Mouse (Mus musculus) gonadal fat pad, adult 2 months (tissue): ENCODE measurements around the gene Zdhhc14. TPM values are rescaled to one million over a fixed set of nuclear protein-coding genes. Genes with fewer than 3 reads are reported as not detected.

Experiments
- DNase-seq: peaks from one replicate; pipeline ENCODE4 v3.0.0-alpha.2; 2012; ENCODE audit warnings: low read depth
- polyA plus RNA-seq: library from polyadenylated mRNA; depleted of rRNA; stranded (reverse); fragments of >200 nt; gene quantifications from 2 replicates; pipeline ENCODE4 v1.2.3, GENCODE M21; 2012; rRNA removed

Zdhhc14 gene
- polyA plus RNA-seq, result 1.7 and 2.7 TPM in 2 replicates

DNA sequence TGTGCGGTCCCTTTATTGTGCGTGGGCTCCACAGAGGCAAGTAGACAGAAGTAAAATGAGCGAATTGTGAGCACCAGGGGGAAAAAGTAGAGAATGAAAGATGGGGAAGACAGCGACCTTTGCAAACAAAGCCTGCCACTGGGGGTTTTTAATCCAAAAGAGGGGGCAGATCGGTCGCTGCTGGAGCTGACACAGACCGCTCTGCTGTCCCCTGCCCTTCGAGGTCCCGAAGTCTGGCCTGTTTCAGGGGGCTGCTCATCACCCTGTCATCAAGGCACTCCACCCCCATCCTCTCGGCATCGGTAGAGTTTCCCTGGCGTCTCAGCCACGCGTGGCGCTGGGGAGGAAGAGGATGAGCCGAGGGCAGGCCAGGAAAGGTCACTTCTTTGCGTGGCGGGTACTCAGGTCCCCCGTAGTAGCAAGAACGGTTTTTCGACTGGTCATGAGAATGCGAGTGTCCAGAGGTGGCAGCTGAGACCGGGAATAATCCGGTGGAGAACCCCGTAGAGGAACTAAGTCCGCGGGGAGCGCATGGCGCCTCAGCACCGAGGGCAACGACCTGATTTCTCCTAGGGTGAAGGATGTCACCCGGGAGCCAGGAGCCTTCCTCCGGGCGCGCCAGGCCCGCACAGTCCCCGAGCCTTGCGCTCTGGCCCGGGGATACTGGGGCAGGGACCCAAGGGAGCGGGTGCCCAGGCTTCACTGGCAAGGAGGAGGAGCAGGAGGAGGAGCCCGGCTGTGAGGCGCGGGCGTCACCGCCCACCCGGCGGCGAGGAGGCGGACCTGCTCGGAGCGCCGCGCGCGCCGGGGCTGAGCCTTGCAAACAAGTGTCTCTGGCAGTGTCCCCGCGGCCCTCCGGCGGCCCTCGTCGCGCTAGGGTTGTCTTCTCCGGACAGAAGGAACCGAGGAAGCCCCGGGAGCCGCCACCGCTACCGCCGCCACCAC is at the start of gene Zdhhc14:
TSS of gene Zdhhc14 (plus strand) at position 757 of the 945 bp plus-strand sequence.
- peak; percentile 28 for DNase-seq

DNA sequence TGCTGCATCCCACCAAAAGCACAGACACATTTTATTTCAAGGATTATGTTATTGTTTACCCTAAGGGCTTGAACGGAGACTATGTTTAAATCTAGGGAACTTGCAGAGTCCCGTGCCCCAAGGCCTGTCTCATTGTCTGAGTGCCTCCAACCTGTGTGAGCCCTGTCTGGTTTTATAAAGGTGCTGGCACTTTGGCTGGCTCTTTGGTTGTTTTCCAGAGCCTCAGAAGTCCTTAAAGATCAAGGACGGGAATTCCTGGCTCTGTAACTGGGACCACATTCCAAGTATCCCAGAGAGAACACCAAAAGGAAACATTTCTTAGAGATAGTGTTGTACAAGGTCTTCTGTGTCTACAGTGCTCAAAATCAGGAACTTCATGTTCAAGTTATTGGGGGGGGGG is 49.1 kb upstream of the Zdhhc14 start:
- DNase-seq, result no peak

DNA sequence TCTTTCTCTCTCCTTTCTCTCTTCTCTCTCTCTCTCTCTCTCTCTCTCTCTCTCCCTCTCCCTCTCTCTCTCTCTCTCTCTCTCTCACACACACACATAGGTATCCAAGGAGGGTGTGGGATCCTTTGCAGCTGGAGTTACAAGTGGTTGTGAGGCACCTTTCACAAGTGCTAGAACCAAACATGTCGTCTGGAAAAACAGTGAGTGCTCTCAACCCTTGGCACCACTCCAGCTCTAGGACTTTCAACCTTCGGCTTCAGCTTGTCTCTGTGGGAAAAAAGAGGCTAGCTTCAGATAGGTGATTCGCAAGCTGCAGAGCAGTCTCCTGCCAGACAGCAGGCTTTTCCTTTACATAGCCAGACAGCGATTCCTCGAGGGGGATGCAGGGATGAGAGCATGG is 48.6 kb upstream of the Zdhhc14 start:
- no peak for DNase-seq

DNA sequence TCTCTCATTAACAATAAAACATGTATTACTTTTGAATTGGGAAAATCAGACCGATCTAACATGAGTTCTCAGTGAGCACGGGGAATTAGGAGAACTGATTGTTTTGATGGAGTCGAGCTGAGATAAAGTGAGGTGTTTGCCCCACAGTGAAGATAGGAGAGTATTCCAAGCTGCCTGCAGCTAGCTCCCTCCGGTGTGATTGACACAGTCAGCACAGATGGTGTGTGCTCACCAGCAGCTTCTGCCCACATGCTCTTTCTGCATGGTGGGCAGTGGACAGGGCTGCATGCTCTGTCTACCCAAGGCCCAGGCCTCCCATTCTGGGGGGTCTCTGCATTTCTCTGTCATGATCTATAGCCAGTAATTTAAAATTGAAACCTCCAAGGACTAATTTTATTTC is 38.7 kb upstream of the Zdhhc14 start:
- no peak for DNase-seq

DNA sequence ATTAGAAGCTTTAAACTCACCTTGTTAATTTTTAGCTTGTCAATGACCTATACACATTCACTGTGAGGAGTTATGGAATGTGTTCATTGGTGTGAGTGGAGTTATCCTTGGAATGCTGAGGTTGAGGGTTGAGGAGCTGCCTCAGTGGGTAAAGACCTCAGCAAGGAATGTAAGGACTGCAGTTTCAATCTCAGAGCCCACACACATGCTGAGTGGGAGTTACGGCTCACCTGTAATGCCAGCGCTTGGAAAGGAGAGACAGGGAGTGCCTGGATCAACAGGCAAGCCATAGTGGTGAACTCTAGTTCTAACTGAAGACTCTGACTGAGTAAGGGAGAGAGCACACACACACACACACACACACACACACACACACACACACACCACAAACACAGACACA is 28.4 kb upstream of the Zdhhc14 start:
- DNase-seq, result no peak

DNA sequence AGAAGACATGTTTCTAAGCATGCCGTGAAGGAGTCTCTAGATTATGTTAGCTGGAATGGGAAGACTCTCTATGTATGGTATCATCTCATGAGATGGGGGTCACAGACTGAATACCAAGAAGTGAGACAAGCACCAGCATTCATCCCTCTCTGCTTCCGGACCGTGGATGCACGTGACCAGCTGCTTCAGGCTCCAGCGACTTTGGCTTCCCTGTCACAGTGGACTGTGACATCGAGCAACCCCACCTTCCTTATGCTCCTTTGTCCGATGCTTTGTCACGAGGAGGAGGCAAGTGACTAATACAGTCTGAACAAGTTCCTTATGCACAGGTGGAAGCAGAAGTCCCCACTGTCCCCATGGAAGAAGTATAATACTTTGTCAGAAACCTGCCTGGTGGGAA is 25.6 kb upstream of the Zdhhc14 start:
- no peak for DNase-seq

DNA sequence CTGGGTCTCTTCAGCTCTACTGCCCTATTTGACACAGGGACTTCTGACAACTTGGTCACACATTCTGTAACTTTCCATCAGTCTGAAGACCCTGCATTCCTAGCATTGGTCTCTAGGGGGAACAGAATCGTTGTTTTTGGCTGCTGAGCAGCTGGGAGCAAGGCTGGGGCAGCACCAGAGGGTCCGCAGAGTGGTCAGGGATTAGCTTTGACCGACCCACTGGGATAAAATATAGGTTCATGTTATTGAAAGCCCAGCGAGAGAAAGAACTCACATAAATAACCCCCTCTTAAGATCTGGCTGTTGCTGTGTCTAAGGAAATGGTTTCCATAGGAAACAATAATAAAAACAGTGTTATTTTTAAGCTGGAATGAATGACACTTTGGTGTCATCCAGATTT is 25.2 kb upstream of the Zdhhc14 start:
- no peak for DNase-seq

DNA sequence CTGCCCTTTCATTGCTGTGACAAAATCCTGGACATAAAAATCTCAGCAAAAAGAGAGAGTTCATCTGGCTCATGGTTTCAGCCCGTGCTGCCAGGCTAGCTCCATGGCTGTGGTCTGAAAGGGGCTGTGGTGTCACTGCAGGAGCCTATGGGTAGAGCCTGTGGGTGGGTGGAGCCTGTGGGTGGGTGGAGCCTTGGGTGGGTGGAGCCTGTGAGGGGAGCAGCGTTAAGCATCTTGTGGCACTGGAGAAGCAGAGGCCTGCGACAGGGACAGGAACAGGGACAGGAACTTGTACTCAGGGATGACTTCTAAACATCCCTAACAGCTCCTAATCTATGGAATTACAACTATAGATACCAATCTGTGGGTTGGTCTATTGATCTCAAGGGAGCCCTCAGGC is 20.1 kb upstream of the Zdhhc14 start:
- DNase-seq, result no peak

DNA sequence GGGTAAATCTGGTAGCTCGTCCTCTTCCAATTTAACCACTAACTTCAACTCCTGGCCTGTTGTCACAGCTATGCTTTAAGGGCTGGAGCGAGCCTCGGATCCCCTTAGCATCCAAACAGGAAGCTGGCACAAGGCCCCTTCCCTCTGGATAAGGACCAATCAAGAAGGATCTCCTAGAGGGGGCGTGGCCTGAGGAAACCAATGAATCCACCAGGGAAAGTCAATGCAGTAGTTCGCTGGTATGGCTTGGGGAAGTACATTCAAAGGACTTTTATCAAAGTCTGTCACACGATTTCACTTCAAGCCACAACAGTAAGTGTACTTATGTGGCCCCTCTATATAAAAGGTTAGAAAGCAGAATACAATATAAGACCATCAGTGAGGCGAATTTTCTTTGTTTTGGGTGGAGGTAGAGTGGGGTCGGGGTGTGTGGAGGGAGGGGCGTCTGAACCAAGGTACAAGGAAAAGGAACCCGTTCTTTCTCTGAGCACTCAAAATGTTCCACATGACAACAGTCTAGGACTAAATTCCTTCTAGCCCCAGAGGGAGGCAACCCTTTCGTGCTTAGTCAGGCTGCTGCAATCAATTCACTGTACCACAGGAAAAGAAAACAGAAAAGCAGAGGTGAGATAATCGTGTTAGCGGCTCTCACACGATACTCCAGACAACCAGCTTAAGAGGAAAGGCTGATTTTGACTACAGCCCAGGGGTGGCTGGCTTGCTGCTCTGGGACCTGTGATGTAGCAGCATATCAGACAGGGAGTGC is 16.2 kb upstream of the Zdhhc14 start:
- no peak for DNase-seq

DNA sequence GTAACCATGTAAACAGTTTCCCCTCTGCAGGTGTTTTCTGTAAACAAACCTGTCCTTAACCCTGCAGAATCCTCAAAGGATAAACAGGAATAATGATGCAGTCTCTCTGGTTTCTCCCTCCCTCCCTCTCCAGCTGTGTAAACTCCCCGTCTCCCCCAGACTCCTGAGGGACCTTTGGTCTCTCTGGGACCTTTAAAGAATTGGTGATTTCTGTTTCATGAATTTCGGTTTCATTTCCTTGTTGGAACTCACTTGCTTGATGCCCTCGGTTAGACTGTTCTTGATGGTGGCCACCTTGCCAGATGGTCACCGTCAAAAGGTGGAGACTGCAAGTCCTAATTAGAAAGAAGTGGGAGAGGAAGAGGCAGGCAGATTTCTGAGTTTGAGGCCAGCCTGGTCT is 8.9 kb upstream of the Zdhhc14 start:
- no peak for DNase-seq

DNA sequence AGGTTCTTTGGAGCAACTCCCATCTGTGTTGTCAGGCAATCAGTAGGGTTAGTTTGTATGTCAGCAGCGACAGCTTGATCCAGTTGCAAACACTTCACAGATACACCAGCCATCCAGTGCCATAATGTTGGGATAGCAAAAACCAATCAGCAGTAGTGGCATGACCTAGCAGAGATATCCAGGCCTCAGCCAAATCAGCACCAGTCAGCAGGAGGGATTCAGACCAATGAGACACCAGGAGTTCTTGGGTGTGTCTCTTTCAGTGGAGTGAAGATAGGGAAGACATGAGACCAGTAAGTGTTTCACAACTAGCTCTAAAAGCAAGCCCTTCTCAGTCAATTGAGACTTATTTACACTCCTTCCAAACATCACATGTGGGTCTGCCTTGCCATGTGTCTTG is 7.7 kb upstream of the Zdhhc14 start:
- no peak for DNase-seq

DNA sequence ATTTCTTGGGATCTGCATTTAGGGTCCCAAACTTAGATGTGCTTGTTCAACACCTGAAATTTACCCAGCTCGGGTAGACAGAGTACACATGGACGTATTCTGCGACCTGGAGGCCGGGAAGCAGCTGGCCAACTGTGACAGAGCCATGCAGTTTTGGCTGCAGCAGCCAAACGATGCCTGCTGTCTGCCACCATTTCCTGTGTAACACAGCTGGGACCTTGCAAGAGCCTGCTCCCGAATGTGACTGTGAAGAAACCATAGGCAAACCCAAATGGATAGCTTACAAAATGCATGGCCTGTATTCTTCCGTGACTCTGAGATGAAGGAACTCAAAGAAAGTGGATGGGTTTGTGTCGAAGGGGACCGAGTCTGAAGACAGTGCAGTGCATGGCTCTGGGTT is 4.2 kb upstream of the Zdhhc14 start:
- no peak for DNase-seq

DNA sequence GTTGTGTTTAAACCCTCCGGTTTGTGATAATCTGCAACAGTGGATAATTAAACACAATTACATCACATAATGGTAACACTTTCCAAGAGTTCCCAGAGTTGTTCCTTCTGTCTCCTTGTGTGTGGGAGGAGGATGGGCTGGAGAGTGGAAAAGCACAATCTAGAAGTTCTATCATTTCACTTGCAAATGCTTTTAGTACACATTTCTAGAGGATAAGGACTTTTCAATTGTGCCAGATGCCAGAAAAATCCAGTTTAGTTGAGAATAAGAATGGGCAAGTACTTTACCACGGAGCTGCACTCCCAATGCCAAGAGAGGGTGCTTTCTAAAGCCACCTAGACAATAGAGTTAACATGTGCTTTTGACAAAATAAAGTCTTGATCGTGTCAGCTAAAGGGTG is 2.0 kb upstream of the Zdhhc14 start:
- DNase-seq, result no peak

DNA sequence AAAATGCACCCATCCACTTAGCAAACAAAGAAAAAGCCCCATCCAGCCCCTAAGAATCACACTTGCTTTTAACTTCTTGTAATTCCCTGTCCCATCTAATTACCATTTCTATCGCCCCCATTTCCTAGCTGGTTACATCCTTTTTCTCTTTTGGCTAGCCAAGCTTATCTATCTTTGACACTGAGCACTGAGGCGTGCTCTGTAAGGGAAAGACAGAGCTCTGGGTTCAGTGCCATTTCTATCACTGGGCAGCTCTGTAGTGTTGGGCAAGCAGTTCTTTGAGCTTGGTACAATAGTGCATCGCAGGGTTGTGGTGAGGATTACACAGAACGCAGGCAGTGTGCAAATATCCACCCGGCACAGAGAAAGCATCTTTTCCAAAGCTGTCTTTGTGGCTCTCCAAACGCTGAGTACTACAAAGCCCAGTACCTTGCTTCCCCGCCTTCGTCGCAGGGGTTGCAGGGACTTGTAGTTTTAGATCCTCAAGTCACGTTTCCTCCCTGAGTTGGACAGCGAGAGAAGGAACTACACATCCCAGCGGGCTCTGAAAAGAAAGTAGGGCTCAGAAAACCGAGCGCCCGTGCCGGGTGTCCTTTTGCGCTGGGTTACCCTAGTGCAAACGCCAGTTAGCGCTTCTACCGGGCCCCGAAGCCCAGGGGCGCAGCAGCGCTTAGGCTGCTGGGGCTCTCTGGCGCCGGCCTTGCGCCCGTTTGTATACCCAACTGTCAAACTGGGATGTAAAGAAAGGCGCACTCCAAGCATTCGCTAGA is 1.1 kb upstream of the Zdhhc14 start:
- DNase-seq, result peak; percentile 79

DNA sequence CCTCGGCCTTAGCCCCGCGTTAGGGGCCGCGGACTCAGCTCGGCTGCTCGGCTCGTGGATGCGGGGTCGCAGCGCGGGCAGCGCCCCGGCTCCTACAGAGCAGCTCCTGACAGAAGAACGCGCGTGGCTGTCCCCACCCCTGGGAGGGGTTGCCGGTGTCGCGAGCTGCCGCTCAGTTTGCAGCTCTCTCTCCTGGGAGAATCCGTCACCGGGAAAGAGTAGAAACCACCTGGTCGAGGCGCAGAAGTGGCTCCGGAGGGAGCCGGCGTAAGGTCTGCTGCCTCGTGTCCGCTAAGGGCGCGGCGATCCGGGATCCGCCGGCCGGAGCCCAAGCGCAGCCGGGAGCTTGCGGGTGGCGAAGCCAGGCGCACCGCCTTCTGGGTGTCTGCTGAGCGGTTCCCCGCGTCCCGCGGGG is 396 bp downstream of the Zdhhc14 start:
- DNase-seq, result no peak

DNA sequence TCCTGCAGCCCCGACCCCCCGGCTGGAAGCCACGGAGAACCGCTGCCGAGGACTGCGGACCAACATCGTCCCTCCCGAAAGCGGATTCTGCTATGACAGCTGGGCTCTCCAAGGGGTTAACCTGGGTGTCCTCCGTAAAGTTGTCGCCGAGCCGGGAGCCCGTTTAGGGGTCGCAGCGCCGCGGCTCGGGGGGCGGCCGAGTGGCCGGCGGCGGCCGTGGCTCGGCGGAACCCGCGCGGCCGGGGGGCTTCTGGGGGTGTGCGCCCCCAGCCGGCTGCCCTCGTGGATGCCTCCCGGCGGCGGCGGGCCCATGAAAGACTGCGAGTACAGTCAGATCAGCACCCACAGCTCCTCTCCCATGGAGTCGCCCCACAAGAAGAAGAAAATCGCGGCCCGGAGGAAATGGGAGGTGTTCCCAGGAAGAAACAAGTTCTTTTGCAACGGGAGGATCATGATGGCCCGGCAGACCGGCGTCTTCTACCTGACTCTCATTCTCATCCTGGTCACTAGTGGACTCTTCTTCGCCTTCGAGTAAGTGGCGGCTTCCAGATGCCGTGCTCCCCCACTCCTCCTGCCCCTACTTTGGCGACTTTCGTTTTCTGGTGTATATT is 909 bp downstream of the Zdhhc14 start:
- DNase-seq, result no peak

DNA sequence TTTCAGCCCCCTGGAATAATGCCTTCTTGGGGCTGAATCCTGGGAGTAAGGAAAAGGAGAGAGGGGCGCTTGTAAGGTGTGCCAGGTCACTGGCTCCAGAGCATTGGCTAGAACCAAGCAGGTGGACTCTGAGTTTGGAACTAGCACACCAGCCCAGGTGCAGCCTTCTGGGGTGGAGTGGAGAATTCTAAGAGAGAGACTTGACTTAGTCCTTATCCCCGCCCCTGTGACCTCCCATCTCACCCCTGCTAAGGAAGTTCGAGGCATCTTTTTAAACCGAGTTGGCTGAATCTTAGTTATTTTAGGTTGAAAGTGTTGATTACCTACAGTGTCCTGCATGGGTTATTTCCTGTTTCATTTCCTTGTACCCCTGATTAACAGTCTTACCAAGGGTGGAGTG is 1.5 kb downstream of the Zdhhc14 start:
- no peak for DNase-seq

DNA sequence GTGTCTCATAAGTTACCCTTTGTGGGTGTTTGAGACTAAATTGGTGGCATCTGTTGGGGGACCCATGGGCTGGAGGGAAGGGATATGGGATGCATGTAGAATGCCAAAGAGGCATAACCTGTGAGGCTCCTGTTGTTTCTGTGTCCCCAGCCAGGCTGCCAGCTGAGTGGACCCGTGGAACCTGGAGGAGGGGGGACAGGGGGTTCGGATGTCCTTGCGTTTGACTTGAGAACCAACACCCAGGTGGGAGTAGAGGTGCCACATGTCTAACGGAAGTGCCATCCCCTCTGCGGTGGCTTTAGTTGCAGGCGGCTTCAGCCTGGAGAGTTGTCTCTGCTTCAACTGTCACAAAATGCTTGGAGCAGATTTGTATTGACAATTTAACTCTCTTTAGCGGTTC is 2.5 kb downstream of the Zdhhc14 start:
- DNase-seq, result no peak

DNA sequence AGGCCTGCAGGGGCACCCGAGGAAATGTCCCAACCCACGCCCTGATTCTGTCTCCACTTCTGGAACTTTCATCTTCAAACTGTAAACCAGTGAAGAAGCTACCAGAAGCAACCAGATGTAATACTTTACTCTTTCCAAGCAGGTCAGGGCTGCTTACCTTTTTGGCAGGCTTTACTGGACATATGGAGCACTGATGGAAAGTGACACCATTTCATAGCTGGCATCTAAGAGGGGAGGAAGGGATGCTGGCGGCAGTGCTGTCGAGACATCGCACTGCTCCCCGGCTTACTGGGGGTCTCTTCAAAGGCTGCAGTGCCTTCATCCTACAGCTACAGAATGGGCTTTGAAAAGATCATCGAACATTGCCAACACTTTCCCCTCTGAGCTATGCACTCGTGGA is 5.3 kb downstream of the Zdhhc14 start:
- DNase-seq, result no peak

DNA sequence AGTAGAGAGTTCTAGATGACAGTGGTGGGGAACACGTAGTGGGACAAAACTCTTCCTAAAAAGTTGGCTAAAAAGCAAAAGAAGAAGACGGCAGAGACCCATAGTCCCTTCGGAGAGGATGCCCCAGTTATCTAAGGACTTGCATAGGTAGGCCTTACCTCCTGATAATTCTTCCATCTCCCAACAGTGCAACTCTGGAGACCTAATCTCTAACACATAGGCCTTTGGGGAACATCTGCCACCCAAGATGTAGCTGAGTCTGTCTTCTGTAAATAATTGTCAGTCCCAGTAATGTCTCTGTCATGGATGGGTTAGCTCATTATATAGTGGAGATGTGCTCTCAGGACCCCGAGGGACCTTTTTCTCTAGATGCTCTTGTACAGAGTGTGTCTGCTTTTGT is 6.6 kb downstream of the Zdhhc14 start:
- no peak for DNase-seq

DNA sequence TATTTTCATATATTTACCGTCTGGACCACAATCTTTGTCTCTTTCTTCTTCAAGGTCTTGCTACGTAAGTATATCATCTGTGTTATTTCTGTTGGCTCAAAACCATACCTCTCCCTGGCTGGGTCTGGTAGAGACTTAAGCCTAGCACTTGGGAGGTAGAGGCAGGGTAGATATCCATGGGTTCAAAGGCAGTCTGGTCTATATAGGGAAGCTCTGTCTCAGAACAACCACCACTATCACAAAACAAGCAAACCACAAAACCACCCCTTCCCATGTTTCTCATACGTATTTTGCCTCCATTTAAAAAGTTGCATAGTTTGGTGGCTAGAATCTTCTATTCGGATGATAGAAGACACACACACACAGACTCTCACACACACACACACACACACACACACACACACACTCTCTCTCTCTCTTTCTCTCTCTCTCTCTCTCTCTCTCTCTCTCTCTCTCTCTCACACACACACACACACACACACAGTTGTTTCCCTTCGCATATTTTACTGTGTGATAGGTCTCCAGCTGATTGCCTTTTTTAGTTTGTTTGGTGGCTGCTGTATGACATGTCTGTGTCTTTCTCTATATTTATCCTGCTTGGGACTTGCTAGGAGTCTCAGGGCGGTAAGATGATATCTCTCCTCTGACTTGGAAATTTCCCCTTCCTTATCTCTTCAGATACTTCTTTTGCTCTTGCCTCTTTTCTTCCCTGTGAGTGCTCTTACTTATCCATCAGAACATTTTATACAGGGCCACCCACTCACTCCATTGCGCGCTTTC is 11.8 kb downstream of the Zdhhc14 start:
- DNase-seq, result no peak
